Mouse (Mus musculus) C2C12 (cell line): ENCODE data around the gene Best3.

Experiments used
- CEBPB ChIP-seq: IDR thresholded peaks from one replicate; pipeline ENCODE4 v1.6.1; 2011; ENCODE audit warnings: low read depth, mild to moderate bottlenecking, control low read depth, moderate library complexity
- CTCF ChIP-seq: IDR thresholded peaks from one replicate; pipeline ENCODE4 v1.5.1; 2011; ENCODE audit not compliant: control insufficient read depth, insufficient read depth, insufficient read length
- MAX ChIP-seq: IDR thresholded peaks from one replicate; pipeline ENCODE4 v1.6.1; 2011; ENCODE audit warnings: mild to moderate bottlenecking, control low read depth
- MYOD1 ChIP-seq: IDR thresholded peaks from one replicate; pipeline ENCODE4 v1.6.1; 2011; ENCODE audit warnings: low read depth; ENCODE audit not compliant: control insufficient read depth, insufficient read length
- USF1 ChIP-seq: IDR thresholded peaks from one replicate; pipeline ENCODE4 v1.6.1; 2011; ENCODE audit warnings: low read depth, mild to moderate bottlenecking, control low read depth, moderate library complexity

DNA sequence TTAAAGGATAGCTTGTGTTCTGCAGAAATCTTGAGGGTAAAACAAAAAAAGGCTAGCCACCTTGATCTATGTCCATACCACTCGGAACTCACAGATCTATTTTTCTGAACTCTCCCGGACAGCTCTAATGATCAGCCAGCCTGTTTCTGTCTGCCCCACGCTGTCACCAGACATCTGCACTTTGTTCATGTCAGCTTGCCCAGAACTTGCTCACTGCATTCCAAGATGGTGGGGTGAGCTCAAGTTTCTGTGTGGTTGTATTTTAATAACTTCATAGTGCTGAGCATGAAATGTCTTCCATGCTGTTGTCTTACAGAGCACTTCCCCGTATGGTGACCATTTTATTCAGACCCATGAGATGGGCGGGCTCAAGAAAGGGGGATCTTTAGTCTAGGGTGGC lies 20.8 kb upstream of the Best3 start:
- TF ChIP-seq CTCF = no peak
- no peak for TF ChIP-seq MAX
- TF ChIP-seq USF1 = no peak
- no peak for TF ChIP-seq MYOD1
- TF ChIP-seq CEBPB = no peak
